Mouse (Mus musculus): ENCODE measurements around the gene Arl5c.

The Arl5c gene

DNA sequence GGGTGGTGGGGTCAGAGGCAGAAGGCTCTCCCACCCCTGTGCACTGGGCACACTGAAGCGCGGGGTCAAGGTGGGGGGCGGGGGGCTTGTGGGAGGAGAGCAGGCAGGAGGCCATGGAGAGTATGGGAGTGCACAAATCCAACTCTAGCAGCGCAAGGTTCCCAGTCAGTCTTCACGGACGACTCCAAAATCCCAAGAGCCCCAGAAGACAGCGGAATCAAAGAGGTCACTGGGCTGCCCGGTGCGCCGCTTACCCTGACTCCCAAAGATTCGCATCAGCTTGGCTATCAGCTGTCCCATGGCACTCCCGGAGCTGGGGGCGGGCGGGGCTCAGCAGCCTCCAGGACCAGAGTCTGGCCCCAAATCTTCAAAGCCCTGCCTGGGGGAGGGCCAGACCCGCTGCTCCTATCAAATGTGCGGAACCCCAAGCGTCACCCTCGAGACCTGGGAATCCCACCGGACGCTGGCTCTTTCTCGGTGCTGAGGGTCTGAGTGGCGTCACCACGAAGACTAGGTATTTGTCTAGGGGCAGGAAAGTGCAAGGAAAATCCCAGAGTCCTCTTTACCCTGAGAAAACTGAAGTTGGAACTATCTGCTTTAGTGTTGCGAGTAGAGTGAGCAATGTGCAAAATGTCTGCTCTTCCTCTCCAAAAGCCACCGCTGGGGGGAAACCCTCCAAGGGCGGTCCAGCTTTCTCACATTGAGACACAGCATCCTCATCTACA lies at the start of gene Arl5c:
Gene Arl5c, minus strand, starts transcription at position 618 of the 725 bp plus-strand sequence.
- DNase-seq (ENCODE audit: low spot score): no peak

DNA sequence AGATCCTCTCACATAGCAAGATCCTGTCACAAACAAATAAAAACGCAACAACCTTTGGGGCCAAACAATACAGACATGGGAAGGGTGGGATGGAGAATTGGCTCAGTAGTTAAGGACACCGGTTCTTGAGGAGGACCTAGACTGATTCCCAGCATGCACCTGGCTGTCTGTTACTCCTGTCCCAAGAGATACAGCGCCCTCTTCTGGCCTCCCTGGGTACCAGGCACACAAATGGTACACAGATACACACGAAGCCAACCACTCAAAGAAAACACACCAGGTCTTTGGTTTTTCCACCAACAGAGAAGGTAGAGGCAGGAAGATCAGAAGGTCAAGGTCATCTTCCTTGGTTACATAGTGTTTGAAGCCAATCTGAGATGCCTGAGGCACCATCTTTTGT lies 49.6 kb upstream of the Arl5c start:
- DNase-seq (ENCODE audit: low spot score): no peak

DNA sequence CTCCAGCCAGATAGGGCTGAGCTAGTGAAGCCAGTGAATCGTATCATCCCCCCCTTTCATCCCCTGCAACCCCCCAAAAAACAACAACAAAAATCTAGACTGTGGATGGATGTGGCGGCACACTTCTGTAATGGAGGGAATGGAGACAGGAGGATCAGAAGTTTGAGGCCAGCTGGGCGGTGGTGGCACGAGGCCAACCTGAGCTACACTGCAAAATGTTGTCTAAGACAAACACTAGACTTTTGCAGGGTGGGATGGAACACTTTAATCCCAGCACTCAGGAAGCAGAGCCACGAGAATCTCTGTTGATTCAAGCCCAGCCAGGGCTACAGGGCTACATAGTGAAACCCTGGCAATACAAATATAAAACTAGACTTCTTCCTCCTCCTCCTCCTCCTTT lies 48.1 kb upstream of the Arl5c start:
- no peak for DNase-seq (ENCODE audit: low spot score)

DNA sequence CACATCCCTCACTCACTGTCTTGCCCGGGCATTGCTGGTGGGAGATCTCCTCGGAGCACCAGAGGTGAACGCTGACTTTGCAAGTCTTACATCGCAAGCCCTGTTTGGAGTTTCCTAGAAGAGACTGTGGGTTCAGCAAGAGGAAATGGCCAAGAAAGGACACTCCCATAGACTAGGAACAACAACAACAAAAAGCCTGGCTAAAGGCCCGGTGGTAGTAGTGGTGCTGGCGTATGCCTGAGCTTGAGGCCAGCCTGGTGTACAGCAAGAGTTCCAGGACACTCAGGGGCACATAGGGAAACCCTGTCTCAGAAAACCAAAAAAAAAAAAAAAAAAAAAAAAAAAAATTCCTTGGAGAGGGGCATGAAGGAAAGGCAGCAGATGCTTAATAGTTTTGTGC lies 46.8 kb upstream of the Arl5c start:
- DNase-seq (ENCODE audit: low spot score): no peak

DNA sequence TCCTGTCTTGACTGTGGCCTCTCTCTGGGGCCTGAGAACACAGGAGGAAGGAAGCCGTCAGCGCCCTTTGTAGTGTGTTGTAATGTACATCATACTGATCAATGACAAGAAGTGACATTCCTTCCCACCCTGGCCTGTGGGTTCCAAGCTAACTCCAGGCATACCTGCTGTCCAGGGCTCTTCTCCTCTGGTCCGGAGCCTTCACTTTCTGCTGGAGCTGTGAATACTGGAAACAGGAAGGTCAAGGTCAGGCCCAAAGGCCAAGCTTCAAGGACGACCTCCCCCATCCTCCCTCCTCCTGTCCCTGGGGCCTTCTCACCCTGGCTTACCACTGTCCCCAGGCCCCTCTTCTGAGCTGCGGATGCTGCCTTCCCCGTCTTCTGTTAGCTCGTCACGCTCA lies 45.0 kb upstream of the Arl5c start:
- DNase-seq (ENCODE audit: low spot score): no peak

DNA sequence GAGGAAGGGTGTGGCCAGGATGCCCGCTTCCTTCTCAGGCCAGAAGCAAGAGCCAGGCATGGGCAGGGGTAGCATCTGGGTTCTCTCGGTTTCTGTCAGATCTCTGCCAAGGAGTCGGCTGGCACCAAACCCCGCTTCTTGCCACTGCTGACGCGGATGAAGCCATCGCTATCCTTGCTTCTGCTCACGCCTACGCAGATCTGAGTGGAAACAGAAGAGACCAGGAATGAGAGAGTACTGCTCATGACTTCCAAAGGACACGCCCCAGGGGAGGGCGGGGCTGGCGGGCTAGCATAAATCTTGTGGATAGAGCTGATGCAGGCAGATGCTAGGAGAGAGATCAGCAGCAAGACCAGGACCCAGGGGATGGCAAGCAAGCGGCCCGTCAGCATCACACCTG lies 41.9 kb upstream of the Arl5c start:
- no peak for DNase-seq (ENCODE audit: low spot score)

DNA sequence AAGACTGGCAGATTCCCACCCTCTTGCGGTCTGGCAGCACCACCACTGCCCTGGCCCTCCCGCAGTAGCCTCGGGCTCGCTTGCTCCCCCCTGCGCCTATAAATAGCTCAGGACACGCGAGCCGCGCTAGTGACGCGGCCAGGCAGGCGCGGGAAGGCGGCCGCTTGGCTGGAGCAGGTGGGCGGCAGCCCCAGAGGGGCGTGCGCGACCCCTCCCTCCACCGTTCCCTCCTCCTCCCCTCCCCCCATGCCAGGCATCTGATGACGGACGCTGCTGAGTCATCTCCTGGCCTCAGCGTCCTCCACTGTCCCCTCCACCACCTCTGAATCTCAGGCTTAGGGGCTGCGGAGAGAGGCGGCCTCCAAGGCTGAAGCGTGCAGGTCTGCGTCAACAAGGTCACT lies 40.0 kb upstream of the Arl5c start:
- DNase-seq (ENCODE audit: low spot score): no peak

DNA sequence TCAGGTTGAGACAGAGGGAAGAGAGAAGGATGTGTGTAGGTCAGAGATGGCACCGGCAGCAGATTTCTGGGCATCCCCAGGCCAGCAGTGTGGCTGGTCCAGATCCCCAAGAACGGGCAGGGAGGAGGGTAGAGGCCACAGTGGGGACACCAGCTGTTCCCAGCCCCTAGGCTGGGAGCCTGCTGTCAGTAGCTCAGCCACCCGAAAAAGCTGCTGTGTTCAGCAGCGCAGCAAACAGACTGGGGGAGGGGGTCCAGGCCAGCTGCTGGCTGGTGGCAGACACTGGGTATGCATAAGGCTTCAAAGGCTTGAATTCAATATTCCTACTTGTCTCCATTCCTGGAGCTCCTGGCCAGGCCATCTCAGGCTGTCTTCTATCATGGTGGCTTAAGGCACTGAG lies 38.9 kb upstream of the Arl5c start:
- DNase-seq (ENCODE audit: low spot score): no peak

DNA sequence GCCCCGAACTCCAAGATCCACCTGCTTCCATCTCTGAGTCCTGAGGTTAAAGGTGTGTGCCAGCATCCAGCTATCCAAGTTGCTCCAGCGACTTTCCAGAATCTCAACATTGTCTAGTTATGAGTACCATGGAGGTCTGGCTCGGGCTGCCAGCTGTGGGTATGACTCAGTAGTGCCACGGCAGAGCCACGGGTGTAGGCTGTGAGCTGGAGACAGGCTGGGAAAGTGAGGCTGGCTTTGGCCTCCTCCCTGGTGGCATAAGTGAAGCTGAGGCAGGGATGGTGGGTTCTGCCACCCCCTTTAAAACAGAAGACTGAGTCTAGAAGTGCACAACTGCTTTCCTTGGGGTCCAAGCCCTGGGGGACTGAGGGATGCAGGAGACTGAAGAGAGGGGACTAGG lies 38.1 kb upstream of the Arl5c start:
- no peak for DNase-seq (ENCODE audit: low spot score)

DNA sequence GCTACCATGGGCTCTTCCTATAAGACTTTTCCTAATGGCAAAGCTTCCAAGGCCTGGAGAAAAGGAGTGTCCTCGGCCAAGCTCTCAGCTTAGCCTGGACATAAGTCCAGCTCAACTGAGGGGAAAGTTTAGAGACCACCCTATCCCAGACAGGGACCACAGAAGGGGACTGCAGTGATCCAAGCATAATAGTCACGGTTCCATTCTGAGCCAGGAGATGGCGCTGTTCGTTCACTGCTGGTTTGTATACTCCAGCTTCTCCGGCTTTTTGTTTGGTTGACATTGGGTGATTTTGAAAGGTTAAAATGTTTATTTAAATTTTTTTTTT lies 35.4 kb upstream of the Arl5c start:
- no peak for DNase-seq (ENCODE audit: low spot score)

DNA sequence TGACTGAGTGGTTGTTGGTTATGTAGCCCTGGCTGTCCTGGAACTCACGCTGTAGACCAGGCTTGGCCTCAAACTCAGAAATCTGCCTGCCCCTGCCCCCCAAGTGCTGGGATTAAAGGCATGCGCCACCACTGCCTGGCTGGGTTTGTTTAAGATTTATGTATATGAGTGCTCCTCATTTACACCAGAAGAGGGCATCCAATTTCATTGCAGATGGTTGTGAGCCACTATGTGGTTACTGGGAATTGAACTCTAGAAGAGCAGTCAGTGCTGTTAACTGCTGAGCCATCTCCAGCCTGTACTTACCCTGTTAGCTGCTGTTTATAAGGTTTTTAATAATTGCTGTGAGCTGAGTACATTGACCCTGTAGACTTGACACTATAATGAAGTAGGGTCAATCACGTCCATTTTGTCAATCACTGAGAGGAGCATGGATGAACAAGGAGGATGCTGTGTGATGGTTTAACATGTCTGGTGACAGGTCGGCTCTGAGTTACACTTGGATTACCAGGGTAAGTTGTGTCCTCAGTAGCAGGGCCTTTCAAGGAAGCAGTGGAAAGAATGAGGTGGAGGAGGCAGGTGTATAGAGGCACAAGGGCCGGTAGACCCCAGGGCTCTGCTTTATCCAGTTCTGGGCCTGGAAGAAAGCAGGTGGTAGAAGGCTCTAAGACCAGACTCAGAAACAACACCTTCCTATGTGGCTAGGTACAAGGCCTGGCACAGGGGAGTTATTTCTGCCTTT lies 34.9 kb upstream of the Arl5c start:
- DNase-seq (ENCODE audit: low spot score): no peak

DNA sequence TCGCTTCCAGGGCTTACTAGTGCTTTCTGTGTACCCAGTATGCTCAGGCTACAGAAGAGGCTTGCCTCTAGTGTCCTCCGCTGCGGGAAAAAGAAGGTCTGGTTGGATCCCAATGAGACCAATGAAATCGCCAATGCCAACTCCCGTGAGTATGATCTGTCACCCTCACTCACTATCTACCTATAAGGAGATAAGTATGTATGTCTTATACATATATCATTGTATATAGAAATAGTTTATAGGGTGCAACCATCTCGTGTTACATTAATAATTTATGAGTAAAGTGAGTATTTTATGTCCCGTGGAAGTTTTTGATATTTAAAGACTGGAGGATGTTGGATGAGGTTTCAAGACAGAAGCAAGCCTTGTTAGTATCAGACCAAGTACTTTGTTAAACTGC lies 31.8 kb upstream of the Arl5c start:
- no peak for DNase-seq (ENCODE audit: low spot score)

DNA sequence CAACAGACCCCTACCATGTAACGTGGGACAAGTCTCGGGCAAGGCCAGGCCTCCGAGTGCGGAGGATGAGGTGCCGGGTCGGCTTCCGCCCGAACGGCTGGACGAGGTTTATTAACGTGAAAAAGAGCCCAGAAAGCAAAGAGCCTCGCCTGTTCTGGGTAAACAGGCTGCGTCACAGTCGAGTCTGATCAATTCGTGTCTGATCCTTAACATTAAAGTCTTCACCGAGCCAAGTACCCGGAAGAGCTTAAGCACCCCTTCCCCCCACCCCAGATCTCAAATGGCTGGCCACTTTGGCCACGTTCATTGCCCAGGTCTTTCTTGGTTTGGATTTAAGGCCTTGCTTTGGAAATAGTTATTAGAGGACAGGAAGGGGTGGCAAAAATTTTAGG lies 31.3 kb upstream of the Arl5c start:
- DNase-seq (ENCODE audit: low spot score): no peak

DNA sequence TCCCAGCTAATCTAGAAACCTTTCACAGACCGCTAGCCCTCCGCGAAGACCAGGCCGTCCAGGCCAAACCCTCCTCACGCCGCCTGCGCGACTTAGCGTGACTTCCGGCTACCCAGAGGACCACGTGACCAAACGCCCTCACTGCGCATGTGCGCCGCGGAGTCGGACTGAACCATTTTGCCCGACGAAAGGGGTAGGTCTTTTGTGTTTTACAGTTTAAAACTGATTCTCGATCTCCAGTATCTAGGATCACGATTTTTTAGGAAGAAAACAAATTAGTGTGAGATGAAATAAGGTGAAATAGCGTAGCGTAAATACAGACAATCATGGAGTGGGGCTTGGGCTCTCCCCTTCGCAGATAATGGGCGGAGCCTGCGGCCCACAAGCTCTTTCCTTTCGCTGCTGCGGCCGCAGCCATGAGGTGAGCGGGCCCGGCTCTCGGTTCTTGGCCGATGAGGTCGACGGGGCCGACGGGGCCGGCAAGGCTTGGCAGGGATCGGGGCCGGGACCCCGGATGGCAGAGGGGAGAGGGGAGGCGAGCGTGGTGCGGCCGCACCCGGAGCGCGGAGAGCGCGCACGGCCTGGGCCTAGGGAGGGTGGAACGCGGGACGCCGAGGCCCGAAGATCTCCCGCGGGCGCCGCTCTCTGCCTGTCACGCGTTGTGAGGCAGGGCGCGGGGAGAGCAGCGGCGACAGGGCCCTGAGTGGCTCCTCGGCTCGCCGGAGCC lies 30.8 kb upstream of the Arl5c start, which contains the start of gene Rpl19:
Gene Rpl19, plus strand, starts transcription at position 141 of the 727 bp plus-strand sequence.
- DNase-seq (ENCODE audit: low spot score): peak; percentile 88

DNA sequence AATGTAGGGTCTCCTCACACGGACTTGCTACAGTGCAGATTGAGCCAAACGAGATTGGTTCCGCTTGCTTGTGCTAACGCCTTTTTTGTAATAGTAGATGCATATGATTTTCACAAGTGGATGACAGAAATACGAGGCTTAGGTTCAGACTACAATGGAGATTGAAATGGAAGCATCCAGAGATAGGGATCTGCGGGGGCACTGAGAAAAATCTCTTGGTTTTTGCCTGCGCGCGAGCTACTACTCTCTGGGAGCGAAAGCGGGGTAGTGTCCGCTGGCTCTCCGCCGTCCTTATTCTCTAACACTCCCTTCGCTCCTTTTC lies 30.2 kb upstream of the Arl5c start:
- no peak for DNase-seq (ENCODE audit: low spot score)

DNA sequence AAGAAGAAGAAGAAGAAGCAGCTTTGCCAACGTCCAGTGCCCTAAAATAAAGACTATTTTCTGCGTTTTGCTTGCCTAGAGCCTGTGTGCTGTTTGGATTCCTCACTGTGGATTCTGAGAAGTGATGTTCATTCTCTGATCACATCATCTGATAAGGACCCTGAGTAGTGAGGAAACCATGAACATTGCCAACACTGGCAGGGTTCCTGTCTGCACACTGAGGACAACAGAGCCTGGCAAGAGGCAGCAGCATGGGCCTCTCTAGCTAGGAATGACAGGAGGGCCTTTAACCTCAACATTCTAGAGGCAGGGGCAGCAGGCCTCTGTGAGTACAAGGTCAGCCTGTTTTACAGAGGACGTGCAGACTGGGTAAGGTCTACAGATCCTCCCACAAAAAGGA lies 28.5 kb upstream of the Arl5c start:
- DNase-seq (ENCODE audit: low spot score): no peak

DNA sequence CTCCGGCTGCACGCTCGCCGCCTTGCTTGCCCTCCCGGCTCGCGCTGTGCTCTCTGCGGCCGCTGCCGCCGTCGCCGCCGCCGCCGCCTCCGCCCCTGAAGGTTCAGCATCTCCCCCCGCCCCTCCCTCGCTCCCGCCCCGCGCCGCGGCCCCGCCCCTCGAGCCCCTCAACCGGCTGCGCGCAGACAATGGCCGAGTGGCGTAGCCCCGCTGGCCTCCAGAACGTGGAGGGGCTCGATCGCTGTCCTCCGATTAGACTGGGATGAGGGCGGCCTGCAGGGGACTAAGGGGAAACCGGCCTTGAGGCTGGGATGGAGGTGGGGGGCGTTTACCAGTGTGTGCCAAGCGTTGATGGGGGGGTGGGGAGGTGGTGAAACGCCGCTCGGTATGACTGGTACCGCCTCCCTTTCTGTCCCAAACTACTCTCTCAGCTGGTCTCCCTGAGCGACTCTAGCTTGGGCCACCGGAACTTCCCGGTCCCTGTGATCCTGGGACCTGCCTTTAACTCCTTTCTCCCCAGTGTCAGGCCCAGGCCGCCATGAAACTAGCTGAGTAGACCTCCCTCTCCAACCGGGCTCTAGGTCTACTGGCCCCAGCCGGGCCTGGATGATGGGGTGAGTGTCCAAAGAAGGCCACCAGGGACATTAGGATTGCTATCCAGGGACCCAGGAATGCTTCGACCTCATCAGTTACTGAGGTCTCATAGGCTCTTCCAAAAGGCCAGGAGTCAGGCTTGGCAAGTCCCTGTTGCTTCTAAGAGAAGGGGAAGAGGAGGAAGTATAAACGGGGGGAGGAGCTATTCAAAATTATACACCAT lies 26.8 kb upstream of the Arl5c start, which contains the start of gene Cacnb1:
Gene Cacnb1, minus strand, starts transcription at position 480 of the 817 bp plus-strand sequence.
- DNase-seq (ENCODE audit: low spot score): peak; percentile 67

DNA sequence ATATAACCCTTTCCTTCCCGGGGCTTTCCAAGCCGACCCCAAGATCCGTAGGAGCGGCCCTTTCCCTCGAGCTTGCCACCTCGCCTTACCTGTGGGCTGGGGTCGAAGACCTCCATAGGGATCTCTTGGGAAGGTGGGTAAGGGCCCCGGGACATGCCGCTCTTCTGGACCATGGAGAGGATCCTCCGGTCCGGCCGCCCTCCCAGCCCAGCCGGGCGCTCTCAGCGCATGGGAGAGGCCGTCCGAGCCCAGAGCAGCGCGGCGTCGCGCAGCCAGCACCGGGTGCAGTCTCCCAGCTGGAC lies 26.2 kb upstream of the Arl5c start:
- no peak for DNase-seq (ENCODE audit: low spot score)

DNA sequence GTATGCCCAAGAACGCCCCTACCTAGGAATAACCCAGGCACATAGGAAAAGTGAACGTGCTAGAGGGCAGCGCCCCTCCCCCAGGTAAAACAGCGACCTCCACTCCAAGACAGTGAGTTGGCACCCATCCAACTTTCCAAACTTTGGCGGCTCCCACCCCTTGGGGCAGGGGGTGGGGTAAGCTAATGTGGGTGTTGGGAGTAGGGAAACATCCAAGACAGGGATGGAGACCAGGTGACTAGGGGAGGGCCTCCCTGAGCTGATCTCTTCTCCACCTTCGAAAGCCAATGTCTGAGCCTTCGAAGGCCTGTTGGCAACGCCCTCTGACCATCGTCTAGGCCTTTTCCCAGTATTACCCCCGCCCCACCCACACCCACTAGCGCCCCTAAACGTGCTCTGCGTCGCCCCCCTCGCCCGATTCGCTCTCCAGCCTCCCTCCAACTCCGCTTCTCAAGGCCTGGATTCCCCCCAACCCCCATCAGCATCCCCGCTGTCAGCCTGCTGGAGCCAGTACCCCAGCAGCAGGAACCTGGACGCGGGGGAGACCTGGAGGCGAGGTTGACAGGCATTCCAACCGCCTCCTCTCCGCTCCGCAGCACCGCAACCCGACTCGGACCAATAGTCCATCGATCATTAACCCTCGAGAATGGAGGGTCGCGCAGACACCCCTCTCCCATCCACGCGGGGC lies 25.7 kb upstream of the Arl5c start:
- DNase-seq (ENCODE audit: low spot score): no peak

DNA sequence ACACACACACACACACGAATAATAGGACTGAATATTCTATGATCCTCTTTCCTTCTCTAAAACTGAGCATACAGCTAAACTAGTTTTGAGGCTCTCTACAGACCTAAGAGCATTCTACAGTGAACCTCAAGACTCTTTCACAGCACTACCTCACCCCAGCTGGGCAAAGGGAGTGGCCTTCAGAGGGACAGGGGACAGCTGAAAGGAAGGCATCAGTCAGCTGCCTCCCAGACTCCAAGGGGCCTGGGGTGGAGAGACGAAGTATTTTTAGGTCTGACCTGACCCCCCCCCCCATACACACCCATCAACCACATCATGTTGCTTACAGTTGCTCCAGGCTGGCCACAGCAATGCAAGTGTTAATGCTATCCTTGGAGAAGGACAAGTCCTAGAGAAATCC lies 25.1 kb upstream of the Arl5c start:
- no peak for DNase-seq (ENCODE audit: low spot score)

DNA sequence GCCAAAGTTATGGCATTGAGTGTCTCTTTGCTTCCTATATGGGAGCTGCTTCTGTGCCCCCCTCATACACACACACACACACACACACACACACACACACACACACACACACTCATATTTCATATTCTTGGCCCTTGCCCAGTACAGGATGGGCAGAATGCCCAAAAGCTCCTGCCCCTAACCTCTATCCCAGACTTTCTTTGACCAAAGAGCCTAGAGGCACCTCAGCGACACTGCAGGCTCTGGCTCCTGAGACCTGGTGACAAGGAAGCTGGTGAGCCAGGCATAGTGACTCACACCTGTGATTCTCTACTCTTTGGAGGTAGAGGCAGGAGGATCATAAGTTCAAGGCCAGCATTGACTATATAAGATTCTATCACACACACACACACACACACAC lies 24.7 kb upstream of the Arl5c start:
- DNase-seq (ENCODE audit: low spot score): no peak
